Mouse (Mus musculus): ENCODE data around the gene Prpf31. TPM values are rescaled to one million over a fixed set of nuclear protein-coding genes. Genes with fewer than 3 reads are reported as not detected.

Prpf31 gene
- polyA plus RNA-seq, 1 experiment from 2014 or later = 97.6 TPM

DNA sequence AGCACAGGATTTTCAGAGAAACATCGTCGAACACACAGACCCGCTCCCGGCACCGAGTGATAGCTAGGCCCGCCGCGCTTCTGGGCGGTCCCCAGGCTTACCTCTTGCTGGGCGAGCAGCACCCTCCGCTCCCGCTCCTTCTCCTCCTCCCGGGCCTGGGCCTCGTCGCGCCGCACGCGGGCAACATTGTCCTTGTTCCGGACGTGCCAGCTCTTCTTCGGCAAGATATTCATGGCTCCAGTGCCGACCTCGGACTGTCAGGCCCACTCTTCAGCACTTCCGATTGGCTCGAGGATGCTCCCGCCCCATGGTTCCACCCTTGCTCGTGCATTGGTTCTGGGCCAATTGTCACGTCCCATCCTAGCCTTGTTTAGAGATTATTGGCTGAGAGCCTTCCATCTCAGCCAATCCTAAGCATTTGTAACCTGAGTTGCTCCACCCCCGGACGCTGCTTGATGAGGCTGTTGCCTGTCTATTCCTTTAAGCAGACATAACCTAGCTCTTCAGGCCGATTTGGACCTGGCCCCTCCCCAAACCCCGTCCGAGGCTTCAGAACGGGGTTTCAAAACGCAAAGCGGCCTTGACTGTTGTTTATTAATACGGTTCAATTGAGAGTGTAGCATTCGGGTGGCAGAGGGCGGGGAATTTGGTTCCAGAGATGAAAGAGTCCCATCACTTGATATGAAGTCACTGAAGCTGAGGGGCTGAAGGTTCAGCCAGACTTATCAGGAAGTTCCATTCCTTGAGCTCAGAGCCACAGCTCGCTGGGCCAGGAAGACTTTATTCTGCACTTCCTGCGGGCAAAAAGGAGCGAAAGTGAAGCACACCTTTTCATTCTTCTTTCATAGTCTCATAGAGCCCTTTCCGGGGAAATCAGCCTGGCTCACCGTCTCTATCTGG, 35.7 kb downstream of the Prpf31 start, which contains the start of gene Leng1:
Leng1 (minus strand) TSS at position 626 of the 900 bp plus-strand sequence.
- H3K27me3 ChIP-seq (replicated peaks) = no peaks in the 10 kb centered on the region
- peaks cover 43% of the 10 kb centered on the region for H3K4me1 ChIP-seq
- peak within 1 kb of the TSS; percentile 91 for H3K4me2 ChIP-seq
- peak within 1 kb of the TSS; percentile 93 for H3K27ac ChIP-seq
- ATAC-seq = peak; percentile 98
- H3K36me3 ChIP-seq = peaks cover 32% of the 10 kb centered on the region
- H3K4me3 ChIP-seq = peak within 1 kb of the TSS; percentile 78
- peak within 1 kb of the TSS; percentile 84 for H3K9ac ChIP-seq
- 2% methylated on average over 45 of the region's 45 CpGs for WGBS (ENCODE audit: insufficient replicate concordance)
- H3K9me3 ChIP-seq (replicated peaks) = no peaks in the 10 kb centered on the region

DNA sequence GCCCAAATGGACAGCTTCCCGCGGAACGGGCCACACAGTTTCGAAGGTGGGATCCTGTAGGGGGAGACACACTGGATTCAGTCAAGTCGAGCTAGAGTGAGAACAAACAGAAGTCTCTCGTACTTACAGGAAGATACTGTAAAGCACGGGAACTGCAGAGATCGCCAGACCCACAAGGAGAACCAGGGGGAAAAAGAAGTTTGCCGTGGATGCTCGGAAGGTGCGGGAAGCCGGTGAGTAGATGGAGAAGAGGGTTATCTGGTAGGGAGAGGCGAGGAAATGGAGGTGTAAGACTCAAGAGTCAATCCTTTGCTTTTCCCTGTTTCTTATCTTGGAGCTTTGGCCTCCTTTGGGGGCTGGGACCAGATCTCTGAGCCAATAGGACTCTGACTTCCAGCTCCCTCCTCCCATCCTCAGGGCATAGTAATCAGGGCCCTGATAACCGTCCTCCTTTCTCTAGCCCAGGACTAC, 37.2 kb downstream of the Prpf31 start:
- Histone ChIP-seq H3K4me1 (peaks cover 43% of the 10 kb centered on the region), H3K36me3 (peaks cover 17% of the 10 kb centered on the region), H3K4me2 (peak overlapping the region; percentile 91), H3K4me3 (peak overlapping the region; percentile 78), H3K9ac (peak overlapping the region; percentile 63), H3K9me3 (replicated peaks) (no peaks in the 10 kb centered on the region), H3K27ac (peak overlapping the region; percentile 93), H3K27me3 (replicated peaks) (no peaks in the 10 kb centered on the region)
- 21% methylated on average over 14 of the region's 14 CpGs for WGBS (ENCODE audit: insufficient replicate concordance)
- ATAC-seq = peak; percentile 38; the same call in 1 of the 2 replicates

DNA sequence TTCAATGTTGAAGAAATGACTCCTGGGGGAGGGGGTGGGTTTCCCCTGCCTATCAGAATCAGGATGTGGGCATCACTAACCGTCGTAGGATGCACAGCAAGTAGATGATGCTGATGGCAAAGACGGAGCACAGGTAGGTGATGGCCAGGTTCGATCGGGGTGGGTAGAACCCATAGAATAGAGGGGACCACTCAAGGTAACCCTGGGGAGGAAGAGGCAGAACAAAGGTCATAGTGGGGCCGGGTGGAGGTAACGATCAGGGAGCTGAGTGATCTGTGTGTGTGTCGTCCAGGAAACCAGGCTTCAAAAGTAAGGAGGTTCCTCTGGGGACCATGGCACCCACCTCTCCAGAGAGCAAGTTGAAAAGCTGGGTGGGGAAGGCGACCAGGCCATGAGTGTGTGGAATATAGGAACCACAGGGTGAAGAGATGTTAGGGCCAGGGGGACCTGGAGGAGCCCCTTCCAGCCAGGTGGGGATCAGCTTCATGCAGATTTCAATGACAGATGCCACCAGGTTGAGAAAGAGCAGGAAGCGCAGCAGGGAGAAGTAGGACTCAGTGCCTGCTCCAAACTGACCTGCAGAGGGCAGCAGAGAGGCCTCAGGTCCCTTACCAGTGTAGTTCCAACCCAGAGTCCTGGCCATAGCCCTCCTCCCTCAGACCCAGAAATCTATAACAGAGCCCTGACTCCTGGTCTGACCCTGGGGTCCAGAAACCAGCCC, 44.9 kb downstream of the Prpf31 start:
- H3K36me3 ChIP-seq = peaks cover 3% of the 10 kb centered on the region; the same call in 1 of the 2 replicates
- peaks cover 8% of the 10 kb centered on the region for H3K4me1 ChIP-seq
- H3K27me3 ChIP-seq (replicated peaks) = no peaks in the 10 kb centered on the region
- peak; percentile 83 for ATAC-seq
- no peak overlapping the region for H3K9ac ChIP-seq
- H3K4me3 ChIP-seq = no peak overlapping the region
- H3K27ac ChIP-seq = no peak overlapping the region
- WGBS (ENCODE audit: insufficient replicate concordance) = 42% methylated on average over 10 of the region's 10 CpGs
- no peaks in the 10 kb centered on the region for H3K9me3 ChIP-seq (replicated peaks)
- H3K4me2 ChIP-seq = no peak overlapping the region

DNA sequence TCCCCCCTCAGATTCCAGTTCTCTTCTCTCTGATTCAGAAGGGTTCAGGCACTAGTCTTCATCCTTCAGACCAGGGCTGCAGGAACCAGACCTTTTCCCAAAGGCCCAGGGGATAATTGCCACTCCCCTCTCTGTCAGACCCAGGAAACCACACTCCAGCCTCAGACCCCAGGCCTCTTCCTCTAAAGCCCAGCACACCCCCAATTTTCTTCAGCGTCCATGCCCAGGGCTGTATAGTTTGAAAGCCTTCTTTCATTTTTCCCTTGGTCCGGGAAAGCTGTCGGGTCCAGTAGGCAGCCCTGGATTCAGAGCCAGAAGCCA, 45.4 kb downstream of the Prpf31 start:
- no peak overlapping the region for H3K4me2 ChIP-seq
- H3K9me3 ChIP-seq (replicated peaks) = no peaks in the 10 kb centered on the region
- H3K4me1 ChIP-seq = peaks cover 8% of the 10 kb centered on the region
- H3K9ac ChIP-seq = no peak overlapping the region; the same call in 1 of the 2 replicates
- peaks cover 4% of the 10 kb centered on the region; the same call in 1 of the 2 replicates for H3K36me3 ChIP-seq
- peak; percentile 32 for ATAC-seq
- 54% methylated on average over 3 of the region's 3 CpGs for WGBS (ENCODE audit: insufficient replicate concordance)
- H3K27me3 ChIP-seq (replicated peaks) = no peaks in the 10 kb centered on the region
- H3K4me3 ChIP-seq = no peak overlapping the region
- no peak overlapping the region for H3K27ac ChIP-seq

DNA sequence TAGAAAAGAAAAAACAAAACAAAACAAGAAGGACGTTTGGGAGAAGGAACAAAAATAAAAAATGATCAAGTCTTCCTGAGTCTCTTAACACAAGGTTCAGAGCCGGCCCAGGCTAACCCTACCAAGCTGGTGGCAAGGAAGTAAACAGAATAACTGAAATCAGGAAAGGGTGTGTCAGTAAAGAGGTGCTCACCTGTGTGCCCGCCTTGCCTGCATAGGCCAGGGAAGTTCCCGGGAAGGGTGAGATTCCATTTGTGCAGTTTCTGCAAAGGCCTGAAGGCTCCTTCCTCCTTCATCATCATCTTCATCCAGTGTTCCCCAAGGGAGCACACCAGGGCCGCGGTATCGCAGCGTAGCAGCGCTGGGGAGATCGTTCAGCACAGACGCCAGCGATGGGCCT, 46.6 kb downstream of the Prpf31 start:
- Histone ChIP-seq H3K36me3 (peaks cover 7% of the 10 kb centered on the region; the same call in 1 of the 2 replicates), H3K4me3 (no peak overlapping the region), H3K9ac (no peak overlapping the region), H3K4me1 (peaks cover 8% of the 10 kb centered on the region), H3K9me3 (replicated peaks) (no peaks in the 10 kb centered on the region), H3K27me3 (replicated peaks) (no peaks in the 10 kb centered on the region), H3K4me2 (no peak overlapping the region), H3K27ac (no peak overlapping the region)
- WGBS (ENCODE audit: insufficient replicate concordance) = 81% methylated on average over 12 of the region's 12 CpGs
- ATAC-seq = no peak

DNA sequence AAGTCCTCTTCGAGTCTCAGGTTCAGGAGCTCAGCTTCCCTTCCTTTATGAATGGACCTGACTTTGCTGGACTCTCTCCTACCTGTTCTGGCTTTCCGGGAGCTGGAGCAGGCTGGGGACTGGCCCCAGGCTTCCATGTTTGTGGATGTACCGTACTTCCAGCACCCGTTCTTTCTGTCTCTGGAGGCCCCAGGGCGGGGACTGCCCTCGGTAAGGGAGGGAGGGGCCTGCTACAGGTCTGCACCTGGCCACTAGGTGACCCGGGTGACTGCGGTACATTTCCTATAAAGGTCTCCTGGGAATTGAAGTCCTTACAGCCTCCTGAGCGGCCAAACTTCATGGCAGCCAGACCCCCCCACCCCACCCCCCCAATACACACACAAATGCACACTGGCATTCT, 47.6 kb downstream of the Prpf31 start, which contains the start of gene Tmc4:
Tmc4 (minus strand) TSS at position 212 of the 400 bp plus-strand sequence.
- H3K9ac ChIP-seq = no peak within 1 kb of the TSS
- H3K9me3 ChIP-seq (replicated peaks) = no peaks in the 10 kb centered on the region
- peaks cover 8% of the 10 kb centered on the region for H3K4me1 ChIP-seq
- ATAC-seq = no peak
- H3K36me3 ChIP-seq = peaks cover 11% of the 10 kb centered on the region; the same call in 1 of the 2 replicates
- H3K4me3 ChIP-seq = no peak within 1 kb of the TSS
- H3K27ac ChIP-seq = no peak within 1 kb of the TSS
- no peak within 1 kb of the TSS for H3K4me2 ChIP-seq
- no peaks in the 10 kb centered on the region for H3K27me3 ChIP-seq (replicated peaks)
- WGBS (ENCODE audit: insufficient replicate concordance) = 63% methylated on average over 9 of the region's 9 CpGs

DNA sequence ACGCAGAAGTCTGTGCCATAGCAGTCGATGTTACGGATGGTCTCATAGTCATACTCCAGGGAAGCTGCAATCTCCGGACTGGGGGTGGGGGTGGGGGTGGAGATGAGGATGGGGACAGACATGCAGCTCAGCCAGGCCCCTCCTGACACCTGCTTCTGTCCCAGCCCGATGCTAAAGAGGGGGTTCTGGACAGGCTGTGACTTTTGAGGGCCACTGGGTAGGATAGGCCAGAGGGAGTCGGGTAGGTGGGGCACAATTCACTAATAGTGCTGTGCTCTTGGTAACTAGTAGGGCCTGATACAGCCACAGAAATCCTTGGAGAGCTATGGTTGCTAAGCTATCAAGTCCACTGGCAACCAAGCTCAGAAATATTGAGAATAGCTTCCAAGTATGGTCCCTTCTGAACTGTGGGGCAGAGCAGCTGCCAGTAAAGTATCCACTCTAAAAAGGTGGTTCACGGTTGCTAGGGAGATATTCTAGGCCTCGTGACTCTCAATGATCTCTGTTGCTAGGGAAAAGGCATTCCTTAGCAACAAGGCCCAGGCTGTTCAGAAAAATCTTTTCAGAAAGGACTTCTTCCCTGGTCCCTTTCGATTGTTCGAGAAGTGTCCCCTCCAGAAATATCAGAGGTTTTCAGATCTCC, 54.2 kb downstream of the Prpf31 start:
- Histone ChIP-seq H3K4me1 (no peaks in the 10 kb centered on the region), H3K9me3 (replicated peaks) (no peaks in the 10 kb centered on the region), H3K36me3 (peaks cover 57% of the 10 kb centered on the region), H3K9ac (no peak overlapping the region), H3K4me2 (no peak overlapping the region), H3K27ac (no peak overlapping the region), H3K27me3 (replicated peaks) (no peaks in the 10 kb centered on the region), H3K4me3 (no peak overlapping the region)
- 84% methylated on average over 10 of the region's 10 CpGs for WGBS (ENCODE audit: insufficient replicate concordance)
- ATAC-seq = no peak

DNA sequence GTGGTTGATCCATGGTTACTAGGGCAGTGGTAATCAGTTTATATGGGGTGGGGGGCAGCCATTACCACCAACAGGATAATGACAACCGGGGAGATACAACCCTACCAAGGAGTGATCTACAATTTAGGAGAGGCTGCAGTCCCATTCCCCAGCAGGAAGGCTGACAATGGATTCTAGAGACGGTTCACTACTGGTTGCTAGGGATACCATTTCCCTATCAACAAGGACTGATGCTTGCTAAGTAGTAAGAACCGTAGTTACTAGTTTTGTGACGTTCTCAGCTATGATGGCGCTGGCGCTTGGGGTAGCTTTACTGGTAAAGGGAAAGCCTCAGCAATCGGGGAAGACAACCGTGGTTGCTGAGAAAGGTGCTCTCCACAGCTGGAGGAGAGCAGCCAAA, 54.9 kb downstream of the Prpf31 start:
- no peaks in the 10 kb centered on the region for H3K27me3 ChIP-seq (replicated peaks)
- H3K27ac ChIP-seq = no peak overlapping the region
- H3K4me1 ChIP-seq = no peaks in the 10 kb centered on the region
- no peak overlapping the region for H3K4me2 ChIP-seq
- no peak overlapping the region for H3K9ac ChIP-seq
- ATAC-seq = no peak
- WGBS (ENCODE audit: insufficient replicate concordance) = 83% methylated on average over 8 of the region's 8 CpGs
- H3K4me3 ChIP-seq = no peak overlapping the region
- H3K9me3 ChIP-seq (replicated peaks) = no peaks in the 10 kb centered on the region
- H3K36me3 ChIP-seq = peaks cover 57% of the 10 kb centered on the region

DNA sequence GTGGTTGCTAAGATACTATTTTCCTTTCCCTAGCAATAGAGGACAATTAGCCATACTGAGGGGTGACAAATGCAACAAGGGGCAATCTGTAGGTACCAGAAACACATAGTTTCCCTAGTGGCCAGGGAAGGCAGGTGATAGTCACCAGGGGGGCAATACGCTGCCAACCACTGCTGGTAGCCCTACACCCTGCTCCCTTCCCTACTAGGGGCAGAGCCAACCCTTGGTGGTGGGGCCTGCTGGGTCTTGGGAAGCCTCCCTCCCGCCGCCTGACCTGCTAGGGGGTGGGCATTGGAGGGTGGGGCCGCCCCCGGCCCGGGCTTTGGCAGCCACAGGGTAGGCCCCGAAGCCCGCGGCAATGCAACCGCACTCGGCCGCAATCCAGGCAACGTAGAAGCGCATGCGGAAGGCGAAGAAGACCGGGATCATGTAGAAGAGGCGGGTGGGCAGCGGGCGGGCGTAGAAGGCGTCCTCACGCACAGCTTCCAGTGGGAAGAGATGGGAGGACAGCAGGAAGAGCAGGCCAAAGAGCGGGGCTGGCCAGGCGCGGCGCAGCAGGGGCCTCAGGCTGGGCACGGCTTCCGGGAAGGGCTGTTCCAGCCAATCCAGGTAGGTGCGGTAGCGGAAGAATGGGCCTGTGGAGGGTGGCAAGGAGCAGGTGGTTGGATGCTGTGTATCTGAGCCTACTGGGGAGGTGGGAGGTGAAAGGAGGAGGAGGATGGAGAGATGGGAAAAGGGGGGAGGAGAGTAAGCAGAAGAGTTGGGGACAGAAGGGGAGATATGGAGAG, 55.8 kb downstream of the Prpf31 start:
- WGBS (ENCODE audit: insufficient replicate concordance) = 85% methylated on average over 31 of the region's 31 CpGs
- H3K9ac ChIP-seq = no peak overlapping the region
- H3K9me3 ChIP-seq (replicated peaks) = no peaks in the 10 kb centered on the region
- no peak overlapping the region for H3K4me2 ChIP-seq
- no peaks in the 10 kb centered on the region for H3K27me3 ChIP-seq (replicated peaks)
- ATAC-seq = no peak
- no peaks in the 10 kb centered on the region for H3K4me1 ChIP-seq
- H3K27ac ChIP-seq = no peak overlapping the region
- peaks cover 61% of the 10 kb centered on the region for H3K36me3 ChIP-seq
- no peak overlapping the region for H3K4me3 ChIP-seq

DNA sequence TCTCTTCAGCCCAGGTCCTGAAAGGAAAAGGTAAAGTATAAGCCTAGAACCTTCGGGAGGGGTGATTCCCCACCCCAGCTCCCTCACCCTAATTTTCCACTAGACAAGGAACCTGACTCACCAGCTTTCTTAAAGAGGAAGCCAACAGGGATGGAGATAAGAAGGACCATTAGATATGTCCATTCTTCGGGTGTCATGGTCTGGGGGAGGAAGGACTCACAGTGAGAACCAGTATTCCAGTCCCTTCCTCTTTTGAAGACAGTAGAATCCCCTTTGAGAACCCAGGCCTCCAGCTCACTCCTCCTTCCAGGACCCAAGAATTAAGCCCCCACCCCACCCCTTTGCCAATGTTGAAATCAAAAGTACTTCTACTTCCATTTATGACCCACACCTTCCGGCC, 62.1 kb downstream of the Prpf31 start:
- no peak overlapping the region for H3K27ac ChIP-seq
- ATAC-seq = no peak

More for the DNA sequence above, 62.1 kb downstream of the Prpf31 start:
- WGBS (ENCODE audit: insufficient replicate concordance) = 3% methylated on average over 3 of the region's 3 CpGs
- Histone ChIP-seq H3K9me3 (replicated peaks) (no peaks in the 10 kb centered on the region), H3K4me3 (peak overlapping the region; percentile 71), H3K4me2 (peak overlapping the region; percentile 96), H3K36me3 (peaks cover 29% of the 10 kb centered on the region), H3K9ac (peak overlapping the region; percentile 82), H3K4me1 (peaks cover 39% of the 10 kb centered on the region), H3K27me3 (replicated peaks) (no peaks in the 10 kb centered on the region)

Data from liver, embryonic 12.5 days (tissue).